In genomic region chr1:136137575-136137974, GRCm38 (mm10) we compare ENCODE assay signal across 8 mouse cellular contexts. TPM values are rescaled to one million over a fixed set of nuclear protein-coding genes. Genes with fewer than 3 reads are reported as not detected.
DNase-seq lines count a peak whose midpoint lies in the region; ATAC-seq lines count a peak whose summit lies in the region.

No protein-coding gene starts in this region.

- peak overlapping the region; percentile 40 for H3K4me2 ChIP-seq in heart, embryonic 11.5 days
- peak overlapping the region; percentile 19 for H3K4me2 ChIP-seq in embryonic facial prominence, embryonic 13.5 days
- peak overlapping the region; percentile 36 for H3K4me2 ChIP-seq in hindbrain, embryonic 16.5 days (ENCODE audit: low read length)
- no peak overlapping the region for H3K4me2 ChIP-seq in liver, embryonic 13.5 days
- H3K4me2 ChIP-seq in neural tube, embryonic 15.5 days: peak overlapping the region; percentile 29

- no peak for ATAC-seq in heart, embryonic 11.5 days (replicated peaks; ENCODE audit: insufficient number of reproducible peaks, low FRiP score, low TSS enrichment)
- no peak for ATAC-seq in embryonic facial prominence, embryonic 13.5 days (ENCODE audit: insufficient number of reproducible peaks, insufficient read depth, low FRiP score, low TSS enrichment, low read depth)
- ATAC-seq in hindbrain, embryonic 16.5 days: no peak
- no peak for ATAC-seq in liver, embryonic 13.5 days (ENCODE audit: low read depth)
- no peak for ATAC-seq in neural tube, embryonic 15.5 days (ENCODE audit: low FRiP score)

- 0 out of 2 replicates have a peak overlapping the region, but pooled peaks have one; percentile 54 for H3K9ac ChIP-seq in heart, embryonic 11.5 days (ENCODE audit: low read depth, low read length)
- peak overlapping the region; percentile 38; the same call in 1 of the 2 replicates for H3K9ac ChIP-seq in embryonic facial prominence, embryonic 13.5 days
- peak overlapping the region; percentile 39 for H3K9ac ChIP-seq in hindbrain, embryonic 16.5 days (ENCODE audit: low read depth, low read length)
- 0 out of 2 replicates have a peak overlapping the region, but pooled peaks have one; percentile 7 for H3K9ac ChIP-seq in liver, embryonic 13.5 days
- H3K9ac ChIP-seq in neural tube, embryonic 15.5 days (replicated peaks): no peak overlapping the region

- peaks cover 83% of the 10 kb centered on the region for H3K4me1 ChIP-seq in heart, embryonic 11.5 days (ENCODE audit: control insufficient read depth, insufficient read depth, low read length)
- H3K4me1 ChIP-seq in embryonic facial prominence, embryonic 13.5 days: peaks cover 100% of the 10 kb centered on the region
- peaks cover 90% of the 10 kb centered on the region for H3K4me1 ChIP-seq in hindbrain, embryonic 16.5 days (ENCODE audit: control insufficient read depth, insufficient read depth, low read depth, low read length)
- peaks cover 99% of the 10 kb centered on the region for H3K4me1 ChIP-seq in liver, embryonic 13.5 days (replicated peaks)
- peaks cover 100% of the 10 kb centered on the region for H3K4me1 ChIP-seq in neural tube, embryonic 15.5 days

- no peaks in the 10 kb centered on the region for H3K27me3 ChIP-seq in heart, embryonic 11.5 days (ENCODE audit: control insufficient read depth, insufficient read depth, low read length)
- H3K27me3 ChIP-seq in embryonic facial prominence, embryonic 13.5 days: no peaks in the 10 kb centered on the region
- H3K27me3 ChIP-seq in hindbrain, embryonic 16.5 days (replicated peaks; ENCODE audit: control insufficient read depth, insufficient read depth, low read length): no peaks in the 10 kb centered on the region
- H3K27me3 ChIP-seq in liver, embryonic 13.5 days: no peaks in the 10 kb centered on the region
- H3K27me3 ChIP-seq in neural tube, embryonic 15.5 days (replicated peaks): no peaks in the 10 kb centered on the region

- peak overlapping the region; percentile 88 for H3K27ac ChIP-seq in heart, embryonic 11.5 days (ENCODE audit: low read depth, low read length)
- peak overlapping the region; percentile 74 for H3K27ac ChIP-seq in embryonic facial prominence, embryonic 13.5 days
- peak overlapping the region; percentile 68 for H3K27ac ChIP-seq in hindbrain, embryonic 16.5 days (ENCODE audit: low read depth, low read length)
- H3K27ac ChIP-seq in liver, embryonic 13.5 days: peak overlapping the region; percentile 69; the same call in 1 of the 2 replicates
- peak overlapping the region; percentile 67; the same call in 1 of the 2 replicates for H3K27ac ChIP-seq in neural tube, embryonic 15.5 days (replicated peaks)

- no peak overlapping the region for H3K4me3 ChIP-seq in heart, embryonic 11.5 days (ENCODE audit: low read depth, low read length)
- no peak overlapping the region for H3K4me3 ChIP-seq in embryonic facial prominence, embryonic 13.5 days
- no peak overlapping the region for H3K4me3 ChIP-seq in hindbrain, embryonic 16.5 days (ENCODE audit: low read length)
- no peak overlapping the region for H3K4me3 ChIP-seq in liver, embryonic 13.5 days (replicated peaks)
- no peak overlapping the region for H3K4me3 ChIP-seq in neural tube, embryonic 15.5 days (replicated peaks)

- 2% methylated on average over 4 of the region's 4 CpGs for WGBS in heart, embryonic 11.5 days (ENCODE audit: insufficient replicate concordance)
- WGBS in embryonic facial prominence, embryonic 13.5 days: under 1% methylated on average over 4 of the region's 4 CpGs
- WGBS in hindbrain, embryonic 16.5 days: 0% methylated on average over 4 of the region's 4 CpGs
- WGBS in liver, embryonic 13.5 days (ENCODE audit: insufficient replicate concordance): 24% methylated on average over 4 of the region's 4 CpGs
- WGBS in neural tube, embryonic 15.5 days: 4% methylated on average over 4 of the region's 4 CpGs

- no peaks in the 10 kb centered on the region for H3K9me3 ChIP-seq in heart, embryonic 11.5 days (replicated peaks; ENCODE audit: control insufficient read depth, low read length)
- no peaks in the 10 kb centered on the region for H3K9me3 ChIP-seq in embryonic facial prominence, embryonic 13.5 days
- no peaks in the 10 kb centered on the region for H3K9me3 ChIP-seq in hindbrain, embryonic 16.5 days (ENCODE audit: control insufficient read depth, low read length)
- no peaks in the 10 kb centered on the region for H3K9me3 ChIP-seq in liver, embryonic 13.5 days (replicated peaks)
- H3K9me3 ChIP-seq in neural tube, embryonic 15.5 days (replicated peaks): no peaks in the 10 kb centered on the region

- no peaks in the 10 kb centered on the region for H3K36me3 ChIP-seq in heart, embryonic 11.5 days (ENCODE audit: control insufficient read depth, insufficient read depth, low read length)
- H3K36me3 ChIP-seq in embryonic facial prominence, embryonic 13.5 days: no peaks in the 10 kb centered on the region
- H3K36me3 ChIP-seq in hindbrain, embryonic 16.5 days (ENCODE audit: control insufficient read depth, insufficient read depth, low read length): no peaks in the 10 kb centered on the region
- H3K36me3 ChIP-seq in liver, embryonic 13.5 days: no peaks in the 10 kb centered on the region
- no peaks in the 10 kb centered on the region for H3K36me3 ChIP-seq in neural tube, embryonic 15.5 days

- no peak for DNase-seq in heart, adult 8-10 months (ENCODE audit: low spot score)
- peak; percentile 82 for DNase-seq in MN1 (ENCODE audit: low spot score)
- DNase-seq in liver, embryonic 13.5 days: no peak
- DNase-seq in layer of hippocampus, adult 9-10 months (ENCODE audit: low spot score): no peak

RNA-seq across cellular contexts. Expression of gene Kif21b, which starts 6.4 kb away (rescaled TPM):
- 3.9 TPM in 2 replicates for polyA plus RNA-seq in heart, embryonic 11.5 days (2014; fragmentation: Nextera tagmentation; extraction: Ambion mirVana)
- total RNA-seq in heart, adult 8-10 months (2022): 1 to 10 TPM in 1 of 4 experiments, under 1 TPM in 3; 0.57 to 1.3 (median 0.67) TPM
- 4.7 TPM in 2 replicates for polyA plus RNA-seq in embryonic facial prominence, embryonic 13.5 days (2015; fragmentation: Nextera tagmentation; extraction: Ambion mirVana)
- 43.6 and 44.3 TPM in 2 replicates for polyA plus RNA-seq in hindbrain, embryonic 16.5 days (2015; fragmentation: Nextera tagmentation; extraction: Ambion mirVana)
- 1.1 and 1.2 TPM in 2 replicates for polyA plus RNA-seq in liver, embryonic 13.5 days (2015; fragmentation: Nextera tagmentation; extraction: Ambion mirVana)
- polyA plus RNA-seq in neural tube, embryonic 15.5 days (2015; fragmentation: Nextera tagmentation; extraction: Ambion mirVana): 32.3 and 37.1 TPM in 2 replicates
